Mouse (Mus musculus) cerebellum, postnatal 14 days (tissue): Measurements from ENCODE around the gene Slco1c1.
"Not testable (repeated sequence)": the region's sequence is repeated elsewhere in the genome, so short reads cannot be mapped to it uniquely, and the experiment has no call there.

ENCODE experiments used
- DNase-seq, 2 experiments: peaks; one replicate each; pipeline ENCODE4 v3.0.0; 2021; ENCODE audit warnings: mixed read lengths in 2 of 2

Gene Slco1c1

GRCm38 (mm10) chr6:141590598-141591200 lies 66.5 kb downstream of the Slco1c1 start:
- not testable (repeated sequence) for DNase-seq

- DNase-seq, result no peak
These were observed 71.9 kb downstream of the Slco1c1 start for GRCm38 (mm10) chr6:141596081-141596480.

DNA sequence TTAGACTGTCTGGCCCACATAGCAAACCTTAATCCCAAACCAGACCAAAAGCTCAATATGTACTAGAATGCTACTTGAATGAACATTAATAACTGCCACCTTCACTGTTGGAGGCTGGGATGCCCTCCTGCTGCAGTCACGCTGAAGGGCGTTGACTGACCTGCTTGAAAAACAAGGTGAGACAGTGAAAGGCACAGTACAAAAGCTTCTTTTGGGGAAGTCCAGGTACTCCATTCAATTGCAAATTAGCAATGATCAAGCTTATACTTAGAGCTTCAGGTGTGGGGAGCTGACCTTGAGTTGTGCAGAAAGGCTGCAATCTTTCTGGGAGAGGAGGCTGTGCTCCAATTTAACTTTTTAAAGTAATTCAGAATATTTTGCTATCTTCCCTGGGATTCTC lies 72.9 kb downstream of the Slco1c1 start:
- no peak for DNase-seq

- DNase-seq, result no peak
These were observed 76.8 kb downstream of the Slco1c1 start for GRCm38 (mm10) chr6:141600940-141601339.

GRCm38 (mm10) chr6:141610702-141611260 lies 86.6 kb downstream of the Slco1c1 start:
- no peak for DNase-seq

DNA sequence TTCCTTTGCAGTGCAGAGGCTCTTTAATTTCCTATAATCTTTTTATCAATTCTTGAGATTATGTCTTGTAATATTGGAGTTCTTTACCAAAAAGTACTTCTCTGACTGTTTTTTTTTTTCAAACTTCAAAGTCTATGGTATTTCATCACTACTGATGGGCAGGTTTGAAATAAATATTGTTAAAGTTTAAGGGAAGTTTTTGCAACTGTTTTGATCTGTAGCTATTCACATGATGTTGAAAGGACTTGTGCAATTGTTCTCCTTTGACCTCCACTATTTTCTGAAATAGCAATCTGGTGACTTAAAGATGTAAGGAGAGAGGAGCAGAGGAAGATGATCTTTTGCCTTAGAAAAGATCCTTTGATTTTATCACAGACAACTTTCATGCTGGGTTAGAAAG lies 89.8 kb downstream of the Slco1c1 start:
- DNase-seq, result no peak

DNA sequence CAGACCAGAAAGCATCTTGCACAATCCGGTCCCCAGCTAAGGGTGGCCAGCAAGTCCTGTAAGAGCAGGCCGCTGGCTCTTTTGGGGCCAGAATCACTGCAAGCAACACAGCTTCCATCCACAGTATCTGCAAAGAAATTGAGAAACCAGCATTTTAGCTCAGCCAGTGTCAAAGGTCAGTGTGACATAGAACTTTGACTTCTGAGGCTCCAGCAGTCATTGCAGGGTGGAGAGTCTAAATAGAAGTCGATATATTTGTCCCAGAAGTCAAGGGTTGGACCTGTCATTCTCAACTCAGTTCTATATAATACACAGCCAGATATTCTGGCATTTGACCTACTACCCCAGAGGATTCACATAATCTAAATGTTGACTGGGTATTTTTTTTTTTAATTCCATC lies 91.2 kb downstream of the Slco1c1 start:
- no peak for DNase-seq
